8 mouse cellular contexts compared by ENCODE assay signal in the genomic region with DNA sequence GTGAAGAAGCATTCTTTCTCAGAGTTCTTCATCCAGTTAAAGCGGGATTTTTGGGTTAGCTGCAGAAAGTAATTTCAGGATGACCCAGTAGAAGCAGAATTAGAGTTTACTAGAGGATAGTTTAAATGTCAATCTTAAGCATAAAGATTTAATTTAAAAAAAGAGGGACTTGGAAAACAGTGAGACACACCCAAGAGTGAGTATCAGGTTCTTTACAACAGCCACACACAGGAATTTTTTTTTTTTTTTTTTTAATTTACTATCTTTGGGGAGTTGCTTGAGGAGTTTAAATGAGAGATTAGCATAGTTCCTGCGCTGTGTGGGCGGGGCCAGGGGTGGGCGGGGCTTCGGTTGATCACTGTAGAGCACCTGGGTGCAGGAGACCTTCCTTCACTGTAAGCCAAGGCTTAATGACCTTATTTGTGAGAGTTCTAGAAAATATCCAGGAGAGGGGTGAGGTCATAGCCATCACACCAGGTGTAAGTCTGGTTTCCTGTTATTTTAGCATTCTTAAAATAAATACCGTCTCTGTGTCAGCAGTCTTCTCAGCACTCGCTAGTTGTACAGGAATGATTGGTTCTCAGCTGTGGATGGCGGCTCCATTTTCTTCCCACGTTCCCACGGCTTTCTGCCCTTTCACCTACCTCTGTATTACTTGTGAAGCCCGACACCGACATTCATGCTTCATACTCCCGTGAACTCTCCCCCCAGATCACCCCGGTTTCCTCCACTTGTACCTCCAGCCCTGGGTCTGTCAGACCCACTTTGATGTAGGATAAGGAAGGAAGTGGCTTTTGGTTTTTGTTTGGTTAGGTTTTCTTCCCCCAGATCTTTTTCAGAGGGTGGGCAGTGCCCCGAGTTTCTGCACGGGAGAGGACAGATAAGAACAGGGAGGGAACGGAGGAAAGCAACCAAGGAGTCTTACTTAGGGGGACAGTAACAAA. TPM values are rescaled to one million over a fixed set of nuclear protein-coding genes. Genes with fewer than 3 reads are reported as not detected.
DNase-seq lines count a peak whose midpoint lies in the region; ATAC-seq and TF ChIP-seq lines count a peak whose summit lies in the region.

No protein-coding gene starts in this region.

- no peaks in the 10 kb centered on the region for H3K36me3 ChIP-seq in kidney, postnatal 0 days (ENCODE audit: insufficient read depth, low read length)
- no peaks in the 10 kb centered on the region for H3K36me3 ChIP-seq in intestine, embryonic 16.5 days (ENCODE audit: control insufficient read depth, insufficient read depth, low read length)
- H3K36me3 ChIP-seq in splenic B cell, adult 2 months (ENCODE audit: control insufficient read depth, insufficient read depth, low read length, poor library complexity, severe bottlenecking): no peaks in the 10 kb centered on the region

- no peak for TF ChIP-seq CTCF in kidney, postnatal 0 days (IDR thresholded peaks at IDR 0.05; ENCODE audit: low read depth)

- no peak for DNase-seq in kidney, postnatal 0 days (ENCODE audit: low spot score)
- DNase-seq in kidney, postnatal 10 days: no peak
- DNase-seq in ZHBTc4 (ENCODE audit: low read depth, low spot score): peak; percentile 43
- DNase-seq in splenic B cell, adult 2 months (ENCODE audit: low read depth, low spot score): peak; percentile 74
- no peak for DNase-seq in frontal cortex, postnatal 36 days (ENCODE audit: low spot score in 2 of 2)
- DNase-seq in embryo, embryonic 11 days: no peak
- DNase-seq in cerebellum, postnatal 14 days: no peak

- H3K4me2 ChIP-seq in kidney, postnatal 0 days (ENCODE audit: low read length): peak overlapping the region; percentile 45
- peak overlapping the region; percentile 57 for H3K4me2 ChIP-seq in intestine, embryonic 16.5 days (ENCODE audit: low read depth, low read length)

- no peaks in the 10 kb centered on the region for H3K9me3 ChIP-seq in kidney, postnatal 0 days (replicated peaks; ENCODE audit: low read length)
- H3K9me3 ChIP-seq in intestine, embryonic 16.5 days (ENCODE audit: control insufficient read depth, low read length): no peaks in the 10 kb centered on the region

- no peak for ATAC-seq in kidney, postnatal 0 days (replicated peaks; ENCODE audit: low FRiP score, low read depth)
- peak; percentile 88 for ATAC-seq in intestine, embryonic 16.5 days

- H3K27ac ChIP-seq in kidney, postnatal 0 days: no peak overlapping the region
- no peak overlapping the region; the same call in 1 of the 2 replicates for H3K27ac ChIP-seq in intestine, embryonic 16.5 days (ENCODE audit: low read length)

- H3K4me3 ChIP-seq in kidney, postnatal 0 days (replicated peaks; ENCODE audit: low read depth, low read length): no peak overlapping the region
- peak overlapping the region; percentile 31 for H3K4me3 ChIP-seq in intestine, embryonic 16.5 days (ENCODE audit: low read length)

- no peaks in the 10 kb centered on the region for H3K27me3 ChIP-seq in kidney, postnatal 0 days (ENCODE audit: insufficient read depth, low read length)
- no peaks in the 10 kb centered on the region for H3K27me3 ChIP-seq in intestine, embryonic 16.5 days (replicated peaks; ENCODE audit: control insufficient read depth, insufficient read depth, low read length)
- no peaks in the 10 kb centered on the region for H3K27me3 ChIP-seq in splenic B cell, adult 2 months (ENCODE audit: control insufficient read depth, insufficient read depth, low read length, poor library complexity, severe bottlenecking)

- no peak overlapping the region for H3K9ac ChIP-seq in kidney, postnatal 0 days (ENCODE audit: low read depth, low read length)
- H3K9ac ChIP-seq in intestine, embryonic 16.5 days (ENCODE audit: low read depth, low read length): peak overlapping the region; percentile 6; the same call in 1 of the 2 replicates

- H3K4me1 ChIP-seq in kidney, postnatal 0 days (replicated peaks; ENCODE audit: insufficient read depth, low read length): no peaks in the 10 kb centered on the region
- H3K4me1 ChIP-seq in intestine, embryonic 16.5 days (ENCODE audit: control insufficient read depth, insufficient read depth, low read length): peaks cover 5% of the 10 kb centered on the region; the same call in 1 of the 2 replicates

- 13% methylated on average over 17 of the region's 17 CpGs for WGBS in kidney, postnatal 0 days
- 21% methylated on average over 17 of the region's 17 CpGs for WGBS in intestine, embryonic 16.5 days

RNA-seq across cellular contexts. Expression of a gene that starts 6.6 kb away (rescaled TPM):
- polyA plus RNA-seq in kidney, postnatal 0 days (2015; fragmentation: Nextera tagmentation; extraction: Ambion mirVana): 26.2 and 29.8 TPM in 2 replicates
- polyA plus RNA-seq in intestine, embryonic 16.5 days (2015; fragmentation: Nextera tagmentation; extraction: Ambion mirVana): 32.3 and 38.5 TPM in 2 replicates

RNA-seq across cellular contexts. Expression of a gene that starts 56.7 kb away (rescaled TPM):
- polyA plus RNA-seq in kidney, postnatal 0 days (2015; fragmentation: Nextera tagmentation; extraction: Ambion mirVana): 36.0 and 39.7 TPM in 2 replicates
- polyA plus RNA-seq in intestine, embryonic 16.5 days (2015; fragmentation: Nextera tagmentation; extraction: Ambion mirVana): 37.6 and 38.5 TPM in 2 replicates

Comparison
In these comparisons a context has a peak if more than half of its experiments do, and no peak if none do; other contexts are left out.
1. DNase-seq: peak in ZHBTc4 (single experiment) and splenic B cell, adult 2 months (single experiment); none in kidney, postnatal 0 days (single experiment), kidney, postnatal 10 days (single experiment), frontal cortex, postnatal 36 days (0 of 2), embryo, embryonic 11 days (single experiment) and cerebellum, postnatal 14 days (0 of 2).